Mouse (Mus musculus) lung, embryonic 14.5 days (tissue): Measurements from ENCODE around the gene Mtx1. TPM values are rescaled to one million over a fixed set of nuclear protein-coding genes. Genes with fewer than 3 reads are reported as not detected.
A peak's percentile ranks its signal among the peaks of the same experiment; 100 is the strongest.
"Not testable (repeated sequence)": the region's sequence is repeated elsewhere in the genome, so short reads cannot be mapped to it uniquely, and the experiment has no call there.

ENCODE experiments used
- ATAC-seq: fragments of 200-750 bp; cut with Nextera tagmentation; 2 replicates; pipeline ENCODE4 v1.8.0; 2017; ENCODE audit warnings: mild to moderate bottlenecking, moderate TSS enrichment, moderate library complexity; ENCODE audit not compliant: insufficient read depth
- DNase-seq: peaks from one replicate; pipeline ENCODE4 v3.0.0-alpha.2; 2015
- H3K27ac ChIP-seq: fragments of 300-500 bp; sonication (generic); 2 replicates; pipeline ENCODE4 v1.5.1; 2014; ENCODE audit warnings: low read depth, mild to moderate bottlenecking, moderate library complexity
- H3K27me3 ChIP-seq: fragments of 300-500 bp; sonication (generic); 2 replicates; pipeline ENCODE4 v1.6.1; 2014; ENCODE audit warnings: low read length, control low read depth; ENCODE audit not compliant: insufficient read depth
- H3K36me3 ChIP-seq: fragments of 300-500 bp; sonication (generic); 2 replicates; pipeline ENCODE4 v1.6.1; 2014; ENCODE audit warnings: control low read depth; ENCODE audit not compliant: insufficient read depth
- H3K4me1 ChIP-seq: fragments of 300-500 bp; sonication (generic); 2 replicates; pipeline ENCODE4 v1.6.1; 2014; ENCODE audit warnings: antibody characterized with exemption, control low read depth; ENCODE audit not compliant: insufficient read depth
- H3K4me2 ChIP-seq: fragments of 300-500 bp; sonication (generic); 2 replicates; pipeline ENCODE4 v1.6.1; 2014; ENCODE audit warnings: mild to moderate bottlenecking
- H3K4me3 ChIP-seq: fragments of 300-500 bp; sonication (generic); 2 replicates; pipeline ENCODE4 v1.5.1; 2014; ENCODE audit warnings: low read depth, low read length
- H3K9ac ChIP-seq: fragments of 300-500 bp; sonication (generic); 2 replicates; pipeline ENCODE4 v1.6.1; 2014
- H3K9me3 ChIP-seq: fragments of 300-500 bp; sonication (generic); 2 replicates; pipeline ENCODE4 v1.6.1; 2016; ENCODE audit warnings: low read depth, low read length, control low read depth
- CTCF ChIP-seq: IDR thresholded peaks from 2 replicates; pipeline ENCODE4 v1.5.1; 2016; ENCODE audit warnings: antibody characterized with exemption, low read depth
- WGBS: fragments of 180-500 bp; shearing (Covaris S2); extraction: QIAGEN DNeasy Blood & Tissue Kit; methylation state at CpG from one replicate; pipeline ENCODE4 v1.1.7; 2014; 5-methylcytosine and 5-hydroxymethylcytosine counted together
- polyA plus RNA-seq: library from polyadenylated mRNA; unstranded; fragments of >200 nt; fragmentation: Nextera tagmentation; extraction: Ambion mirVana; gene quantifications from 2 replicates; pipeline ENCODE4 v1.2.1, GENCODE M21; 2014

Mtx1 gene
- polyA plus RNA-seq, 1 experiment from 2014 or later: 193 TPM

DNA sequence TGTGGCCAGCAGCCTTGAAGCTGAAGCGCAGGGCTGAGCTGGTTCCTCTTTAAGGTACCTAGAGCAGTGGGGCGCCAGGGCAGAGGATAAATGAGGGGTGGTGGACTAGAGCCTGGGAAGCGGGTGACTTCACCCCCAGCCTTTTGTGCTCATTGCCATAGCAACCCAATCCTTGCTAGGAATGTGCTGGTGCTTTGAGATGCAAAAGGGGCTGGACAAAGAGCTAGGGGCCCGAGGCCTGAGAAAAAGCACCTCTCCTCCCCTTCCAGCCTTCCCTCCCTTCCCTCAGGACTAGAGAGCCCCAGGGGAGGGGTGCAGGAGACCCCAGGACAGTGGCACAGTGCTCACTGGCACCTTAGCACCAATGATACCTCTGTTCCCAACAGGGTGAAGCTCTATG, 970 bp downstream of the Mtx1 start:
- TF ChIP-seq CTCF: no peak
- H3K36me3 ChIP-seq: peaks cover 10% of the 10 kb centered on the region; the same call in 1 of the 2 replicates
- no peaks in the 10 kb centered on the region for H3K9me3 ChIP-seq
- WGBS: 48% methylated on average over 4 of the region's 4 CpGs
- H3K4me1 ChIP-seq: peaks cover 12% of the 10 kb centered on the region; the same call in 1 of the 2 replicates
- H3K27me3 ChIP-seq: no peaks in the 10 kb centered on the region
- H3K4me3 ChIP-seq: peak overlapping the region; percentile 45
- no peak for ATAC-seq
- DNase-seq: peak; percentile 60
- peak overlapping the region; percentile 48; the same call in 1 of the 2 replicates for H3K9ac ChIP-seq
- H3K27ac ChIP-seq: peak overlapping the region; percentile 15; the same call in 1 of the 2 replicates
- H3K4me2 ChIP-seq: peak overlapping the region; percentile 86

DNA sequence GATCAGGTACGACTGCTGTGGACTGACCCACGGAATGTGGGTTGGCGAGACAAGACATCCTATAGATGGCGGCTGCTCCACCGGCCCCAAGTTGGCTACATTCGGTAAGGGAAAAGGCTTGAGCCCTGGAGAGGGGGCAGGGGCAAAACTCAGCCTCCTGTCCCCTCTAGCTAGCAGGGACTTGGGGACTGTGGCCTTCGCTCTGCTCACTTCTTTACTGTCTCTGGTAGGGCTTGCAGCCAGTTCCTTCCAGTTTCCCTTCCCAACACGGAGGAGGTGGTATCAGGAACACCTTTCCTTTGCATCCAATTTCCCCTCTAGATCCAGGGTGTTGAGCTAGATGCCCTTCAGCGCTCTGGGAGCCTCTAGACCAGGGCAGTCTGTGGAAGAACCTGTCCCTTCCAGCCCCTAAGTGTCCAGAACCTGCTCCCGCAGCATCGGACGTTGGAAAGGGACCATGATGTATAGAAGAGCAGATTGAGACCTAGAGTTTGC, 1.5 kb downstream of the Mtx1 start:
- no peak for DNase-seq
- H3K27me3 ChIP-seq: no peaks in the 10 kb centered on the region
- peak overlapping the region; percentile 15; the same call in 1 of the 2 replicates for H3K27ac ChIP-seq
- WGBS: 54% methylated on average over 12 of the region's 12 CpGs
- no peak for TF ChIP-seq CTCF
- ATAC-seq: no peak
- H3K9ac ChIP-seq: no peak overlapping the region
- H3K36me3 ChIP-seq: peaks cover 10% of the 10 kb centered on the region; the same call in 1 of the 2 replicates
- H3K4me2 ChIP-seq: peak overlapping the region; percentile 86
- no peaks in the 10 kb centered on the region for H3K9me3 ChIP-seq
- peak overlapping the region; percentile 45 for H3K4me3 ChIP-seq
- peaks cover 12% of the 10 kb centered on the region; the same call in 1 of the 2 replicates for H3K4me1 ChIP-seq

DNA sequence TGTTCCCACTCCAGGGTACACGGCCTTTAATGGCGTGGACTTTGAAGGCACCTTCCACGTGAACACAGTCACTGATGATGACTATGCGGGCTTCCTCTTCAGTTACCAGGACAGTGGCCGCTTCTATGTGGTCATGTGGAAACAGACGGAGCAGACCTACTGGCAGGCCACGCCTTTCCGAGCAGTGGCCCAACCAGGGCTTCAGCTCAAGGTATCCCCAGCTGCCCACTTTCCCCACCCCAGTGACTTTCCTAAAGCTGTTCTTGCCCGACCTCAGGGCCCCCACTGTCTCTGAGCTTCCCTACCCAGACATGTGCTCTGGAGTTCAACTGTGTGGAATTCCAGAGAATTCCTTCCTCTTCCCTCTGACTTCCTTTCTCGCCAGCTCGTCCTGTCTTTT, 2.1 kb downstream of the Mtx1 start:
- ATAC-seq (no peak), DNase-seq (no peak)
- Histone ChIP-seq H3K9me3 (no peaks in the 10 kb centered on the region), H3K36me3 (peaks cover 10% of the 10 kb centered on the region; the same call in 1 of the 2 replicates), H3K4me3 (no peak overlapping the region), H3K9ac (no peak overlapping the region), H3K27ac (no peak overlapping the region), H3K4me2 (peak overlapping the region; percentile 86), H3K4me1 (peaks cover 12% of the 10 kb centered on the region; the same call in 1 of the 2 replicates), H3K27me3 (no peaks in the 10 kb centered on the region)
- TF ChIP-seq CTCF: no peak
- 72% methylated on average over 11 of the region's 11 CpGs for WGBS

DNA sequence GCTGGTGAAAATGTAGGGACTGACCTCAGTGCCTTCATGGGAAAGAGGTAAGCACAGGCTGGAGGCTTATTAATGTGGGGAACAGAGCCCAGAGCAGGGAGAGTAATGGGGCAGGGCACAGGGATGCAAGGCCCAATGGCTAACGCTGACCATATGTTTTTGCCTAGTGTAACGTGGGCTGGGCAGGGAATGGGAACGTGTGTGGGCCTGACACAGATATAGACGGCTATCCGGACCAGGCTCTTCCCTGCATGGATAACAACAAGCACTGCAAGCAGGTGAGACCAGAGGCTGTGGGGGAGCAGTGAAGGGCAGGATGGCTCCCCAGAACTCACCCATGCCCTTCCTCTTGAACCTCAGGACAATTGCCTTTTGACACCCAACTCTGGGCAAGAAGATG, 5.7 kb downstream of the Mtx1 start:
- Histone ChIP-seq H3K4me1 (peaks cover 12% of the 10 kb centered on the region), H3K4me2 (no peak overlapping the region), H3K36me3 (peaks cover 10% of the 10 kb centered on the region; the same call in 1 of the 2 replicates), H3K27ac (no peak overlapping the region), H3K9ac (no peak overlapping the region), H3K9me3 (no peaks in the 10 kb centered on the region), H3K4me3 (no peak overlapping the region), H3K27me3 (no peaks in the 10 kb centered on the region)
- WGBS: 70% methylated on average over 5 of the region's 5 CpGs
- DNase-seq: no peak
- no peak for ATAC-seq
- TF ChIP-seq CTCF: no peak

DNA sequence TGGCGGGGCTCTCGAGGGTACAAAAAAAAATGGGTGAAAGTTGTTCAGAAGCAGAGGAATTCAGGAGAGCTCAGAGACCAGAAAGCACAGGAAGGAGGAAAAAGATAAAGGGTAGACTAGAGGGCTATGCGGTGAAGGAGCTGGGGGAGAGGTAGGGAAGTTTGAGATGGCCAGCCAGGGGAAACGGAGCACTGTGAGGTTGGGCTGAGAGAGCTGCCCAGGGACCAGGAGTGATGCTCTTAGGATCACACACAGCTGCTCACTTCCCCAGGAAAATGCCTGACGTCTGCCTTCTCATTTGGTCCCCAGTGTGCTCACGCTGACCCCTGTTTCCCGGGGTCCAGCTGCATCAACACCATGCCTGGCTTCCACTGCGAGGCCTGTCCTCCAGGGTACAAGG, 7.3 kb downstream of the Mtx1 start:
- H3K27ac ChIP-seq: peak overlapping the region; percentile 79
- peaks cover 16% of the 10 kb centered on the region for H3K4me1 ChIP-seq
- TF ChIP-seq CTCF: no peak
- H3K9ac ChIP-seq: no peak overlapping the region
- H3K9me3 ChIP-seq: no peaks in the 10 kb centered on the region
- H3K36me3 ChIP-seq: peaks cover 10% of the 10 kb centered on the region; the same call in 1 of the 2 replicates
- H3K27me3 ChIP-seq: no peaks in the 10 kb centered on the region
- 12% methylated on average over 8 of the region's 8 CpGs for WGBS
- H3K4me3 ChIP-seq: no peak overlapping the region
- peak overlapping the region; percentile 36 for H3K4me2 ChIP-seq
- DNase-seq (peak; percentile 45), ATAC-seq (peak; percentile 28; the same call in 1 of the 2 replicates)

DNA sequence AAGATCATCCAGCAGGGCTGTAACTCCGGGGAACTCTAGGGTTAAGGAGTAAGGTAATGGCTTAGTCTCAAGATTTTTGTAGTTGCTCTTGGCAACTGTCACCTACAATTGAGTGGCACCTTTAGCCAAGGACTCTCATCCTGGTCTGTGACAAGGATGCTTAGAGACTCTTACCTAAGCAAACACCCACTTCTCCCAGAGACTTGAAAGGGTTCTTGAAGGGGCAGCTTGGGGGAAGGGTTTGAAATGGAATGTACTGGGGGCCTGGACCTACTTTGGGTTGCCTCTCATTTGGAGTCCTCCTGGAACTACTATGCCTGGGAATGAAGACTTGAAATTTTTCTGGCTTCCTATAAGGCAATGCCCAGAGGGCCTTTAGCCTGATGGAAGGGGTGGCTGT, 8.6 kb downstream of the Mtx1 start:
- Histone ChIP-seq H3K9me3 (no peaks in the 10 kb centered on the region), H3K27me3 (no peaks in the 10 kb centered on the region), H3K4me3 (no peak overlapping the region), H3K9ac (no peak overlapping the region), H3K36me3 (peaks cover 4% of the 10 kb centered on the region; the same call in 1 of the 2 replicates), H3K4me1 (peaks cover 16% of the 10 kb centered on the region), H3K4me2 (peak overlapping the region; percentile 36), H3K27ac (peak overlapping the region; percentile 79; the same call in 1 of the 2 replicates)
- DNase-seq: peak; percentile 67
- ATAC-seq: no peak
- 66% methylated on average over 1 of the region's 1 CpGs for WGBS
- TF ChIP-seq CTCF: no peak

DNA sequence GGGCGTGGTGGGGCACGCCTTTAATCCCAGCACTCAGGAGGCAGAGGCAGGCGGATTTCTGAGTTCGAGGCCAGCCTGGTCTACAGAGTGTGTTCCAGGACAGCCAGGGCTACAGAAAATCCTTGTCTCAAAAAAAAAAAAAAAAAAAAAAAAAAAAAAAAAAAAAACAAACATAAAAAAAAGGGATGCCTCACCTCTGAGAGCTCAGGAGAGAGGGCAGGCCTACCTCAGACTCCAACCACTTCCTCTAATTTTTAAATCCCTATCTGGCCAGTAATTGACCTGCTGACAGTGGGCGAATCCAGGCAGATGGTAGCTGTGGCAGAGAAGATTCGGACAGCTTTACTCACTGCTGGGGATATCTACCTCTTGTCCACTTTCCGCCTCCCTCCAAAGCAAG, 10.5 kb downstream of the Mtx1 start:
- 73% methylated on average over 7 of the region's 7 CpGs for WGBS
- DNase-seq, ATAC-seq, H3K27ac ChIP-seq, H3K36me3 ChIP-seq, H3K4me3 ChIP-seq, H3K27me3 ChIP-seq, H3K9ac ChIP-seq, H3K9me3 ChIP-seq: not testable (repeated sequence)
- Histone ChIP-seq H3K4me1 (peaks cover 20% of the 10 kb centered on the region), H3K4me2 (peak overlapping the region; percentile 90)
